In the genomic region with DNA sequence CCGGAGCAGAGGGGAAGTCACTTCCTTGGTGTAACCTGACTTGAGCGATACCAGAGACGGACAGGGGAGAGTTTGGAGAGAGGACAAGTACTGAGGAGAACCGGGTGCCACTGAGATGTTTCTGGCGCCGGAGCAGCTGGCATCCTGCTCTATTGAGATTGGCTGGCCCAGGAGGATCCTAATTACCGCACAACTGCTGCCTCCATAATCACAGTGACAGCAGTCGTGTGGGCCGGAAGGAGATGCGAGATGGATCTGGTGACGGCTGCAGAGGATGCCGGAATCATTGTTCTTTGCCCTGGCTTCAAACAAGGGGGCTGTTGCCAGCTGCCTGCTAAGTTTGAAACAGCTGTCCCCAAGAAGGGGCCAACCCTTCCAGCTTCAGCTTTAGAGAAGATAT, we compare ENCODE assay signal across 10 mouse cellular contexts.
DNase-seq lines count a peak whose midpoint lies in the region; TF ChIP-seq lines count a peak whose summit lies in the region.
"Had no signal": no experiment of that assay in that cellular context is flagged by ENCODE, and none has a peak within 500 bp of the region (broad histone marks: within the 10 kb centered on the region; RNA-seq: fewer than 3 reads in every experiment).

No protein-coding gene starts in this region.

- no peaks in the 10 kb centered on the region for H3K27me3 ChIP-seq in heart, embryonic 10.5 days (ENCODE audit: insufficient read depth, poor library complexity, severe bottlenecking)
- H3K27me3 ChIP-seq: CH12.LX; liver, embryonic 13.5 days had no signal

- intact Hi-C loops in left cerebral cortex, postnatal 4 days (cut with DNase I), result no loop called here

- TF ChIP-seq POLR2A in brain, embryonic 14.5 days (IDR thresholded peaks at IDR 0.05; ENCODE audit: borderline replicate concordance, extremely low read depth, insufficient read depth, insufficient read length, poor library complexity, severe bottlenecking), result no peak

- H3K4me3 ChIP-seq in heart, embryonic 10.5 days, result no peak overlapping the region
- H3K4me3 ChIP-seq: liver, embryonic 13.5 days had no signal

- no peak for TF ChIP-seq CTCF in brain, embryonic 14.5 days (IDR thresholded peaks at IDR 0.05; ENCODE audit: borderline replicate concordance, extremely low read depth, insufficient read depth, insufficient read length)

- H3K4me1 ChIP-seq in heart, embryonic 10.5 days, result no peaks in the 10 kb centered on the region
- H3K4me1 ChIP-seq: liver, embryonic 13.5 days had no signal

- peak; percentile 90 for DNase-seq in heart, adult 11 months
- DNase-seq in heart, embryonic 10.5 days (ENCODE audit: low spot score), result no peak
- peak; percentile 81 for DNase-seq in left cerebral cortex, postnatal 4 days
- DNase-seq in left cerebral cortex, adult 18-20 months (ENCODE audit: low spot score in 2 of 2), result no peak
- peak; percentile 62 for DNase-seq in brain, embryonic 14.5 days (ENCODE audit: low read depth)
- DNase-seq in layer of hippocampus, adult 9-11 months, result peak; percentile 56
- no peak for DNase-seq in embryo, embryonic 10 days (ENCODE audit: low spot score)
- DNase-seq: adrenal gland, adult 8-10 months; liver, embryonic 13.5 days had no signal

- H3K9me3 ChIP-seq in heart, embryonic 10.5 days, result no peaks in the 10 kb centered on the region
- H3K9me3 ChIP-seq: liver, embryonic 13.5 days had no signal

- WGBS in heart, embryonic 10.5 days, result 76% methylated on average over 12 of the region's 12 CpGs

- H3K27ac ChIP-seq in heart, embryonic 10.5 days, result no peak overlapping the region
- H3K27ac ChIP-seq: liver, embryonic 13.5 days had no signal

- H3K36me3 ChIP-seq in heart, embryonic 10.5 days, result no peaks in the 10 kb centered on the region
- H3K36me3 ChIP-seq: liver, embryonic 13.5 days had no signal

Comparison
In these comparisons a context has a peak if more than half of its experiments do, and no peak if none do; other contexts are left out.
1. DNase-seq: peak in heart, adult 11 months (single experiment), left cerebral cortex, postnatal 4 days (single experiment), brain, embryonic 14.5 days (single experiment) and layer of hippocampus, adult 9-11 months (single experiment); none in heart, embryonic 10.5 days (single experiment), left cerebral cortex, adult 18-20 months (0 of 2) and embryo, embryonic 10 days (single experiment).